Mouse (Mus musculus) ES-Bruce4 (cell line): ENCODE measurements around the gene Trip13. TPM values are rescaled to one million over a fixed set of nuclear protein-coding genes. Genes with fewer than 3 reads are reported as not detected.
A peak's percentile ranks its signal among the peaks of the same experiment; 100 is the strongest.

Experiments used
- H3K27ac ChIP-seq: 2 replicates; pipeline ENCODE4 v1.5.1; 2012; ENCODE audit warnings: low read length, inconsistent platforms; ENCODE audit not compliant: insufficient read depth
- H3K27me3 ChIP-seq: 2 replicates; pipeline ENCODE4 v1.6.1; 2012; ENCODE audit warnings: mild to moderate bottlenecking, low read length, inconsistent platforms; ENCODE audit not compliant: control insufficient read depth, poor library complexity, insufficient read depth, severe bottlenecking
- H3K36me3 ChIP-seq: 2 replicates; pipeline ENCODE4 v1.6.1; 2012; ENCODE audit warnings: inconsistent platforms, mild to moderate bottlenecking, low read length, moderate library complexity; ENCODE audit not compliant: control insufficient read depth, poor library complexity, insufficient read depth, severe bottlenecking
- H3K4me1 ChIP-seq: one replicate; pipeline ENCODE4 v1.8.1; 2011; ENCODE audit warnings: low read length; ENCODE audit not compliant: control insufficient read depth, insufficient read depth
- H3K4me3 ChIP-seq: 2 replicates; pipeline ENCODE4 v1.5.1; 2011; ENCODE audit warnings: low read depth, mild to moderate bottlenecking, low read length
- H3K9ac ChIP-seq: 2 replicates; pipeline ENCODE4 v1.6.1; 2012; ENCODE audit warnings: low read depth, mild to moderate bottlenecking, inconsistent platforms; ENCODE audit not compliant: poor library complexity, severe bottlenecking
- H3K9me3 ChIP-seq: replicated peaks from 2 replicates; pipeline ENCODE4 v1.6.1; 2012; ENCODE audit warnings: mild to moderate bottlenecking, low read length, inconsistent platforms; ENCODE audit not compliant: control insufficient read depth, poor library complexity, insufficient read depth, severe bottlenecking
- CTCF ChIP-seq: IDR thresholded peaks from one replicate; pipeline ENCODE4 v1.8.1; 2011; ENCODE audit warnings: low read depth, low read length
- EP300 ChIP-seq: IDR thresholded peaks from 2 replicates; pipeline ENCODE4 v1.6.1; 2011; ENCODE audit warnings: low read depth, low read length; ENCODE audit not compliant: insufficient read depth
- POLR2A ChIP-seq: IDR thresholded peaks from one replicate; pipeline ENCODE4 v1.8.1; 2011; ENCODE audit warnings: low read length; ENCODE audit not compliant: insufficient read depth
- polyA plus RNA-seq: library from polyadenylated mRNA; stranded (reverse); fragments of >200 nt; gene quantifications from 2 replicates; pipeline ENCODE4 v1.2.4, GENCODE M21; 2011; ENCODE audit warnings: low read depth; ENCODE audit not compliant: missing spikeins, insufficient read depth, insufficient read length

The Trip13 gene
- polyA plus RNA-seq, 1 experiment, result 80.6 TPM

- Histone ChIP-seq H3K9me3 (no peaks in the 10 kb centered on the region), H3K36me3 (peaks cover 8% of the 10 kb centered on the region), H3K9ac (peak overlapping the region; percentile 75), H3K27ac (no peak overlapping the region), H3K27me3 (no peaks in the 10 kb centered on the region), H3K4me1 (no peaks in the 10 kb centered on the region), H3K4me3 (peak overlapping the region; percentile 96)
- TF ChIP-seq CTCF (no peak), EP300 (no peak), POLR2A (no peak)
Observed at GRCm38 (mm10) chr13:73938177-73938560, 585 bp upstream of the Trip13 start.

GRCm38 (mm10) chr13:73936938-73937320 is 655 bp downstream of the Trip13 start:
- Histone ChIP-seq H3K36me3 (peaks cover 11% of the 10 kb centered on the region), H3K27ac (peak overlapping the region; percentile 19; the same call in 1 of the 2 replicates), H3K27me3 (no peaks in the 10 kb centered on the region)

DNA sequence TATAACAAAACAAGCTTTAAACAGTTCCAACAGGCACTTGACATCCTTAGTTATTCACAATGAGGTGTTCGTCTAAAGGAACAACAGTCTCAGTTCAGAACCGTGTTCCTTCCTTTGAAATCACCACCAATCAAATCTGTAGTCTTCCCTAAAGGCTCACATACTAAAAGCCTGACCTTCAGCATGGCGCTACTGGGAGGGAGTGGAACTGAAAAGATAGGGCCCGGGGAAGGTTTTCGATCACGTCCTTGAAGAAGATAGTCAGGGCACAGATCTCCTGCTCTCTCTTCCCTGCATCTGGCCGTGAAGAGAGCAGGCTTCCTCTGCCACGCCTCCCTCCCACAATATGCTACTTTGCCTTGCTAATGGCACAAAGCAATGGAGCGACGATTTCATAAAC is 5.4 kb downstream of the Trip13 start:
- Histone ChIP-seq H3K4me1 (no peaks in the 10 kb centered on the region), H3K36me3 (peaks cover 49% of the 10 kb centered on the region), H3K9me3 (no peaks in the 10 kb centered on the region), H3K27ac (no peak overlapping the region), H3K9ac (no peak overlapping the region), H3K4me3 (no peak overlapping the region), H3K27me3 (no peaks in the 10 kb centered on the region)
- TF ChIP-seq CTCF (no peak), POLR2A (no peak), EP300 (no peak)

More at GRCm38 (mm10) chr13:73936938-73937320, 655 bp downstream of the Trip13 start:
- Histone ChIP-seq H3K4me1 (no peaks in the 10 kb centered on the region), H3K9ac (peak overlapping the region; percentile 75), H3K9me3 (no peaks in the 10 kb centered on the region), H3K4me3 (peak overlapping the region; percentile 96)
- no peak for TF ChIP-seq CTCF
- no peak for TF ChIP-seq EP300
- TF ChIP-seq POLR2A, result no peak

DNA sequence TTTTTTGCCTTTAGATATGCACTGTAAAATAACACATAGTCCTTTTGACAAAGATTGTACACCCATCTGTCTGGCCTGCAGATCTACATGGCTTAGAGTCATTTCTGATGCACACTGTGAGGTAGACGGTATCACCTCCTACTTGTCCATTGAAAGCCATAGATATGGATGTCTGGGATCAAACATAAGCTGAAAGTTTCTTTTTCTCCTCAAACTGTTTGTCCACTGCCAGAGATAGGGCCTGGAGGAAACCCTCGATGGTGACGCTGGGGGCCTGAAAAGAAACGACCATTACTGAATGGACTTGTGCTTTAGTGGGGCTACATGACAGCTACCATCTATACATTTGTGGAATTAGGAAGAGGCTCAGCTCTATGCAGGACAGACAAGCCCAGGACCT is 24.5 kb downstream of the Trip13 start:
- no peaks in the 10 kb centered on the region for H3K9me3 ChIP-seq
- no peak overlapping the region for H3K9ac ChIP-seq
- no peaks in the 10 kb centered on the region for H3K4me1 ChIP-seq
- H3K36me3 ChIP-seq, result peaks cover 46% of the 10 kb centered on the region
- no peak overlapping the region for H3K4me3 ChIP-seq
- TF ChIP-seq CTCF (no peak), EP300 (no peak), POLR2A (no peak)
- no peak overlapping the region for H3K27ac ChIP-seq
- H3K27me3 ChIP-seq, result no peaks in the 10 kb centered on the region

DNA sequence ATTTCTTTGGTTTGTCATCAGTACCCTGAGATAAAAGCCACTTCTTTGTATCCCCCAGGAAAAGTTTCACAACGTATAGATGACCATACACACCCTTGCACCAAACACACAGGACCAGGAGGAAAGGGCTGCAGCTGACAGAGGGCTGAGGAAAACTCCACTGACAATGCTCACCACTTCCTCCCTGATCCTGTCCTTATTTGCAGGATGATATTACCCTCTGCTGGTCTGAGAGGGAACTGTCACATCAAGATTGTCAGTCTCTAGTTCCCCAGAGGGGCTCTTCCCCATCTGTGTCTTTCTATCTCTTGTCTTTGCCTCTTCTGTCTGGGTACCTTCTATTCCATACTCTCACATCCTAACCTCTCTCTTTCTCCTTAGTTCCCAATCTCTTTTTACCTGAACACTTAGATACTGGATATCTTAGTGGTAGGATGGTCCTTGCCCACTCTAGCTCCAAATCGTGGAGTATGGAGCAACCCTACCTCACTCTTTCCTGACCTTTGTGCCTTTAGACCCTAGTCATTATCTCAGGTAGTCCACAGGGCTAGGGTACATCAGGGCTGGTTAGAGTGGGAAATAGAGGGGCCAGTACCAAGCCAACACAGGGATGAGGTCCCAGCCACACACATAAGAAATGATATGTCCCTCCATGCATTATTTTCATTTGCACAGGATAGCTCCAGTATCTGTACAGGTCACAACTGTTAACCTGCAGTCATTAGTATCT is 29.7 kb downstream of the Trip13 start:
- Histone ChIP-seq H3K9me3 (no peaks in the 10 kb centered on the region), H3K4me1 (no peaks in the 10 kb centered on the region), H3K4me3 (no peak overlapping the region), H3K27me3 (no peaks in the 10 kb centered on the region), H3K36me3 (peaks cover 6% of the 10 kb centered on the region; the same call in 1 of the 2 replicates), H3K9ac (no peak overlapping the region), H3K27ac (no peak overlapping the region)
- TF ChIP-seq EP300, result no peak
- peak; percentile 35 for TF ChIP-seq CTCF

DNA sequence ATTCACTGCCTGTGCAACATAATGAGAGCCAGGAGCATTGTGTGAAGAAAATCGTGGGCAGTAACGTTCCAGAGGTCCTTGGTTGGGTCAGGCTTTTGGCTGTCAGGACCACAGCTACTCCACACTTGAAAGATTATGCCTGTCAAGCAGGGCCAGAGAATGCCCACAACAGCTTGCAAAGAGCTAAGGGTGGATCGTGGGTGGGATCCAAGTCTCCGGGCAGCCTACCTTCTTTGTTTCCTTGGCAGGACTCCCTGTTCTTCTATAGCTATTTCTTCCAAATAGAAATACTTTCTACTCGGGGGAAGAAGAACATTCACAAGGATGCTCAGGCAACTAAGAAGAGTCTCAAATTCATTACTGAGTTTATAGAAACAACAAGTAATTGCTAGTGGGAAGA is 30.4 kb downstream of the Trip13 start:
- H3K9me3 ChIP-seq, result no peaks in the 10 kb centered on the region
- no peaks in the 10 kb centered on the region for H3K4me1 ChIP-seq
- H3K36me3 ChIP-seq, result 0 out of 2 replicates have a peak, but pooled peaks cover 3% of the 10 kb centered on the region
- H3K9ac ChIP-seq, result no peak overlapping the region
- H3K4me3 ChIP-seq, result no peak overlapping the region
- H3K27ac ChIP-seq, result no peak overlapping the region
- TF ChIP-seq CTCF (no peak), POLR2A (no peak), EP300 (no peak)
- H3K27me3 ChIP-seq, result no peaks in the 10 kb centered on the region
